Mouse (Mus musculus) heart, embryonic 16.5 days (tissue): ENCODE measurements at regions not wholly inside any gene's neighbourhood (a gene's known extent, or its start where the extent isn't known, plus 50 kb on each side); places are given as distances from the start of the nearest gene placed in this dataset.

Experiments
- ATAC-seq: fragments of 200-750 bp; cut with Nextera tagmentation; replicated peaks from 2 replicates; pipeline ENCODE4 v1.8.0; 2017; ENCODE audit warnings: moderate number of reproducible peaks; ENCODE audit not compliant: insufficient read depth, low FRiP score; ENCODE audit errors: extremely low read depth
- H3K27ac ChIP-seq: fragments of 300-500 bp; sonication (generic); 2 replicates; pipeline ENCODE4 v1.5.1; 2014; ENCODE audit warnings: mild to moderate bottlenecking, low read length, control low read depth, moderate library complexity
- H3K27me3 ChIP-seq: fragments of 300-500 bp; sonication (generic); 2 replicates; pipeline ENCODE4 v1.6.1; 2014; ENCODE audit warnings: low read length, mixed read lengths; ENCODE audit not compliant: control insufficient read depth, insufficient read depth
- H3K36me3 ChIP-seq: fragments of 300-500 bp; sonication (generic); 2 replicates; pipeline ENCODE4 v1.6.1; 2014; ENCODE audit not compliant: control insufficient read depth, insufficient read depth
- H3K4me1 ChIP-seq: fragments of 300-500 bp; sonication (generic); 2 replicates; pipeline ENCODE4 v1.6.1; 2014; ENCODE audit warnings: low read length, mixed read lengths; ENCODE audit not compliant: control insufficient read depth, insufficient read depth
- H3K4me2 ChIP-seq: fragments of 300-500 bp; sonication (generic); 2 replicates; pipeline ENCODE4 v1.6.1; 2014; ENCODE audit warnings: low read depth, mild to moderate bottlenecking, control low read depth, low read length
- H3K4me3 ChIP-seq: fragments of 300-500 bp; sonication (generic); 2 replicates; pipeline ENCODE4 v1.5.1; 2014; ENCODE audit warnings: mild to moderate bottlenecking, control low read depth, low read length
- H3K9ac ChIP-seq: fragments of 300-500 bp; sonication (generic); 2 replicates; pipeline ENCODE4 v1.6.1; 2014; ENCODE audit warnings: low read length, control low read depth
- H3K9me3 ChIP-seq: fragments of 300-500 bp; sonication (generic); replicated peaks from 2 replicates; pipeline ENCODE4 v1.6.1; 2016; ENCODE audit warnings: low read length; ENCODE audit not compliant: control insufficient read depth
- WGBS: fragments of 180-500 bp; shearing (Covaris S2); extraction: QIAGEN DNeasy Blood & Tissue Kit; methylation state at CpG from one replicate; pipeline ENCODE4 v1.1.7; 2014; 5-methylcytosine and 5-hydroxymethylcytosine counted together

- 85% methylated on average over 8 of the region's 8 CpGs for WGBS
- Histone ChIP-seq H3K36me3 (no peaks in the 10 kb centered on the region), H3K4me2 (no peak overlapping the region), H3K27me3 (no peaks in the 10 kb centered on the region), H3K27ac (no peak overlapping the region), H3K9me3 (no peaks in the 10 kb centered on the region), H3K4me3 (no peak overlapping the region), H3K9ac (no peak overlapping the region), H3K4me1 (peaks cover 2% of the 10 kb centered on the region; the same call in 1 of the 2 replicates)
- ATAC-seq, result no peak
These were observed 193.4 kb downstream of the 3100002H09Rik start for GRCm38 (mm10) chr4:124417176-124417575.

- Histone ChIP-seq H3K9ac (no peak overlapping the region), H3K9me3 (no peaks in the 10 kb centered on the region), H3K27me3 (no peaks in the 10 kb centered on the region), H3K36me3 (no peaks in the 10 kb centered on the region), H3K4me3 (no peak overlapping the region), H3K4me2 (no peak overlapping the region), H3K27ac (no peak overlapping the region), H3K4me1 (peaks cover 2% of the 10 kb centered on the region; the same call in 1 of the 2 replicates)
- no peak for ATAC-seq
- WGBS, result 86% methylated on average over 6 of the region's 6 CpGs
These were observed 194.3 kb downstream of the 3100002H09Rik start for GRCm38 (mm10) chr4:124416266-124416665.

DNA sequence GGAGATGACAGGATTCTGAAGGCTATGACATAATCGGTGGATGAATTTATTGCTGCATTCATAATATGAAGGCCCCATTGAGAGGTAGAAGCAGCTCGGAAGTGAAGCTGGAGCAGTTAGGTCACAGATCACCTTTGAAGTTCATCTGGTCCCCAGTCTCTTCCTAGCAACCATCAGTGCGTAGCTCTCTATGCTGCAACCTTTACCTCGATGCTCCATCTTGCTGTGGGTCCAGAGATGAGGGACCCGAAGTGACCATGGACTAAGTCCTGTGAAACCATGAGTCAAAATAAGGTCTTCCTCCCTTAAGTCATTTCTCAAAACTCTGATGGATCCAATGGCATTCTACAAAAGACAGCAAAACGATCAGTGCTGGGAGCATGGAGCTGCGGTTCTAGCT is 196.2 kb downstream of the 3100002H09Rik start:
- Histone ChIP-seq H3K4me2 (no peak overlapping the region), H3K27ac (no peak overlapping the region), H3K9ac (no peak overlapping the region), H3K4me3 (no peak overlapping the region), H3K36me3 (no peaks in the 10 kb centered on the region), H3K9me3 (no peaks in the 10 kb centered on the region), H3K27me3 (no peaks in the 10 kb centered on the region), H3K4me1 (peaks cover 2% of the 10 kb centered on the region; the same call in 1 of the 2 replicates)
- no peak for ATAC-seq
- WGBS, result 87% methylated on average over 7 of the region's 7 CpGs

DNA sequence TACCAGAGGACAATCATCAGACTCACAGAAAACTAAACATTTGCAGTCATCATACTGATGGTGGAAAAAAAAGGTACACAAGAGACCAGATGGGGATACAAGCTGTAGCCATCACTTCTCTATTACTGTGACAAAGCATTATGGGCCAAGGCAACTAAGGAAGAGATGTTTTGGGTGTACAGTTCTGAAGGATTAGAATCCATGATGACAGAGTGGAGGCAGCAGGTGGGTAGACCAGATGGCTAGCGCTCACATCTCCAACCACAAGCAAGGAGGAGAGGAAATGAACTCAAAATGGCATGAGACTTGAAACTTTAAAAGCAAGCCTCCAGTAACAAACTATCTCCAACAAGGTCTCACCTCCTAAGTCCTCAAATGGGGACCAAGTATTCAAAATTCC is 201.3 kb downstream of the 3100002H09Rik start:
- no peaks in the 10 kb centered on the region for H3K36me3 ChIP-seq

GRCm38 (mm10) chr4:124402075-124402474 is 208.5 kb downstream of the 3100002H09Rik start:
- H3K4me1 ChIP-seq, result peaks cover under 1% of the 10 kb centered on the region; the same call in 1 of the 2 replicates
- 69% methylated on average over 8 of the region's 8 CpGs for WGBS
- H3K36me3 ChIP-seq, result no peaks in the 10 kb centered on the region
- no peak overlapping the region for H3K27ac ChIP-seq
- ATAC-seq, result no peak
- 0 out of 2 replicates have a peak, but pooled peaks cover 2% of the 10 kb centered on the region for H3K9me3 ChIP-seq
- H3K27me3 ChIP-seq, result peaks cover 4% of the 10 kb centered on the region; the same call in 1 of the 2 replicates
- no peak overlapping the region for H3K4me3 ChIP-seq
- H3K9ac ChIP-seq, result no peak overlapping the region
- H3K4me2 ChIP-seq, result no peak overlapping the region

More for the DNA sequence above, 201.3 kb downstream of the 3100002H09Rik start:
- Histone ChIP-seq H3K9me3 (0 out of 2 replicates have a peak, but pooled peaks cover 2% of the 10 kb centered on the region), H3K9ac (no peak overlapping the region), H3K4me1 (no peaks in the 10 kb centered on the region), H3K27me3 (no peaks in the 10 kb centered on the region), H3K4me3 (no peak overlapping the region), H3K4me2 (no peak overlapping the region), H3K27ac (no peak overlapping the region)
- WGBS, result 85% methylated on average over 1 of the region's 1 CpGs
- no peak for ATAC-seq

DNA sequence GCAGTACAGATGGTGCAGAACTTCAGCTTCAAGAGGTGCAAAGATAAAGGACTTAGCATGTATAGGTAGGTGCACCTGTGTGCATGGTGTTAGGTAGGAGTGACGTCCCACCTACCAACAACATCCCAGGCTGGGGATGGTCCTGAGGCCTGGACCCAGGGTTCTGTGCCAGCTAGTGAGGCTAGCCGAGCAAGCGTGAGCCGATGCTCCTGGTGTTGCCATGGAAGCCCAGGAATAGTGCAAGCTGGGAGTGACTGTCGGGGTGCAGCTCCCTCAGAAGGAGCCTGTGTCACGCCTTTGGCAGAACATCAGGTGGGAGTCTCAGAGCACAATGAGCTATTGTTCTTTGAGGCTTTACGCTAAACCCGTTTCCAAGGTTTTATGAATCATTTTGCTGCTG is 209.9 kb downstream of the 3100002H09Rik start:
- Histone ChIP-seq H3K4me3 (no peak overlapping the region), H3K9ac (no peak overlapping the region), H3K36me3 (no peaks in the 10 kb centered on the region), H3K27ac (no peak overlapping the region), H3K4me2 (no peak overlapping the region), H3K4me1 (peaks cover 7% of the 10 kb centered on the region; the same call in 1 of the 2 replicates), H3K27me3 (peaks cover 4% of the 10 kb centered on the region; the same call in 1 of the 2 replicates), H3K9me3 (0 out of 2 replicates have a peak, but pooled peaks cover under 1% of the 10 kb centered on the region)
- WGBS, result 66% methylated on average over 8 of the region's 8 CpGs
- no peak for ATAC-seq

DNA sequence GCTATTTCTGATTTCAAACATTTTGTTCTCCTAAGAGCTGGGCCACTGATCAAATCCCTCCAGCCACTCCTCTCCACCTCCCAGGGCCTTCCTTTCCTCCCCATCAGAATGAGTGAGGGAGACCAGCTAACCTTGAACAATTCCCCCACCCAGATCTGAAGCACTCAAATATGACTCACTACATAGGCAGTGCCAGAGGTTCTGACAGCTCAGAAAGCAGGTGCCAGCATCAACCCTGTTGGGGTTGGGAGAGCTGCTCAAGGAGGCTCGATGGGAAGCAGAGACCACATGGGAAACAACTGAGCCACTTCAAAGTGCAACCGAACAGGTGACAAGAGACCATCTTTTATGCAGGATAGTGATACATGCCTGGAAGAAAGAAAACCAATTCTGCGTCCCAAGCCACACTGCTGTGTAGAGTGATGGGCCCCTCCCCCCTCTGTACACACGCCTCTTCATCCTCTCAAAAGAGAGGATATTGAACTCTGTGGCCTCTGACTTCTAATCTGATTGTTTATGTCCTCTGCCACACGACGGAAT is 210.4 kb downstream of the 3100002H09Rik start:
- Histone ChIP-seq H3K4me3 (no peak overlapping the region), H3K27me3 (peaks cover 4% of the 10 kb centered on the region; the same call in 1 of the 2 replicates), H3K4me1 (peaks cover 7% of the 10 kb centered on the region; the same call in 1 of the 2 replicates), H3K9ac (no peak overlapping the region), H3K9me3 (no peaks in the 10 kb centered on the region), H3K36me3 (no peaks in the 10 kb centered on the region), H3K27ac (no peak overlapping the region), H3K4me2 (no peak overlapping the region)
- ATAC-seq, result no peak
- WGBS, result 61% methylated on average over 6 of the region's 6 CpGs

- no peak overlapping the region for H3K9ac ChIP-seq
- H3K4me1 ChIP-seq, result peaks cover 7% of the 10 kb centered on the region; the same call in 1 of the 2 replicates
- no peak overlapping the region for H3K27ac ChIP-seq
- no peak overlapping the region for H3K4me3 ChIP-seq
- no peak overlapping the region for H3K4me2 ChIP-seq
- ATAC-seq, result no peak
- peaks cover 4% of the 10 kb centered on the region; the same call in 1 of the 2 replicates for H3K27me3 ChIP-seq
- H3K9me3 ChIP-seq, result no peaks in the 10 kb centered on the region
- H3K36me3 ChIP-seq, result no peaks in the 10 kb centered on the region
- 42% methylated on average over 9 of the region's 9 CpGs for WGBS
These were observed 212.2 kb downstream of the 3100002H09Rik start for GRCm38 (mm10) chr4:124398354-124398753.

DNA sequence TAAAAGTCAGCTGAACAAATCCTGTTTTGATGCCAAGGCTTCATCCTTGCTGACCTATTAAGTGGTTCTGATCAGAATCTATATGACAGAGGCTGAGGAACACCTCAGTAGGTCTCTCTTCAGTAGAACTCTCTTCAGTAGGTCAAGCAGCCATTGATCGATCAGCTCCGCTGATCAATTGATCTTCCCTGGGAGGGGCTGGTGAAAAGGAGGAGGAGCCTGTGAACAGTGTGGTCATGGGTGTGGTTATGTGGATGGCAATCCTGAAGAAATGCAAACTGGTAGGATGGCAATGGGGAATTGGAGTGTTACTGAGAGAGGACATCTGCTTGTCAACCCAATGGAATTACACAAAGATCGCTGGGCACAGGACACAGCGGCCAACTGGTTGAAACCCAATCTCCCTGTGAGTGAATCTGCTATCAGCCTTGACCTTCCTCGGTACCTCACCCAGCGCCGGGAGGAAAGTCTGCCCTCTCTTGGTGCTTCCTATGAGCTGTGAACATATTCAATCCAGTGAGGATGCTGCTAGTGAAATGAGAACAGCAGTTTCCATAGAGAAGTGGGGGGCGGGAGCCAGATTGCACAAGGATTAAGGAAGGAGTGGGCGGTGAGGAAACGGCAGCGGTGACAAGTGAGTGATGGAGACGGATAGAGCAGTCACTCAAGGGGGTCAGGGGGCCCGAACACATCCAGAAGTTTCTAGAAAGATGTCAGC is 213.9 kb downstream of the 3100002H09Rik start:
- no peak overlapping the region for H3K4me2 ChIP-seq
- 43% methylated on average over 13 of the region's 13 CpGs for WGBS
- peaks cover 7% of the 10 kb centered on the region; the same call in 1 of the 2 replicates for H3K4me1 ChIP-seq
- H3K27me3 ChIP-seq, result peaks cover 2% of the 10 kb centered on the region; the same call in 1 of the 2 replicates
- H3K4me3 ChIP-seq, result no peak overlapping the region
- H3K9me3 ChIP-seq, result no peaks in the 10 kb centered on the region
- ATAC-seq, result no peak
- no peak overlapping the region for H3K9ac ChIP-seq
- no peaks in the 10 kb centered on the region for H3K36me3 ChIP-seq
- no peak overlapping the region for H3K27ac ChIP-seq
